Mouse (Mus musculus) heart, embryonic 13.5 days (tissue): ENCODE measurements around the gene Gfod2. TPM values are rescaled to one million over a fixed set of nuclear protein-coding genes. Genes with fewer than 3 reads are reported as not detected.

Experiments used
- polyA plus RNA-seq: library from polyadenylated mRNA; unstranded; fragments of >200 nt; fragmentation: Nextera tagmentation; extraction: Ambion mirVana; gene quantifications from 2 replicates; pipeline ENCODE4 v1.2.1, GENCODE M21; 2015

Gene Gfod2
- polyA plus RNA-seq, 1 experiment from 2014 or later = 12.1 TPM

Other genes starting within 250 kb of the Gfod2 start
- 1.2 and 1.5 TPM in 2 replicates for gene Hsd11b2, start 239.9 kb downstream of the Gfod2 start, polyA plus RNA-seq
- 58.1 and 60.9 TPM in 2 replicates for gene Atp6v0d1, start 192.6 kb downstream of the Gfod2 start, polyA plus RNA-seq
- 32.1 and 32.5 TPM in 2 replicates for gene Ripor1, start 153.4 kb downstream of the Gfod2 start, polyA plus RNA-seq
- 67.1 and 76.2 TPM in 2 replicates for gene Ctcf, start 122.1 kb downstream of the Gfod2 start, polyA plus RNA-seq
- 0.23 TPM in 1 of 2 replicates, not detected in the other for gene Agrp, start 121.3 kb downstream of the Gfod2 start, polyA plus RNA-seq
- gene Carmil2, start 72.4 kb downstream of the Gfod2 start, polyA plus RNA-seq = 0.27 TPM in 2 replicates
- gene Acd, start 57.6 kb downstream of the Gfod2 start, polyA plus RNA-seq = 41.6 and 44.0 TPM in 2 replicates
- 11.6 and 11.9 TPM in 2 replicates for gene Pard6a, start 57.5 kb downstream of the Gfod2 start, polyA plus RNA-seq
- not detected in 2 replicates for gene 4933405L10Rik, start 51.0 kb downstream of the Gfod2 start, polyA plus RNA-seq
- gene Enkd1, start 50.5 kb downstream of the Gfod2 start, polyA plus RNA-seq = 12.5 and 13.3 TPM in 2 replicates
- gene Ranbp10, start 68.7 kb upstream of the Gfod2 start, polyA plus RNA-seq = 9.2 and 9.8 TPM in 2 replicates
- 0.19 TPM in 1 of 2 replicates, not detected in the other for gene Tsnaxip1, start 69.1 kb upstream of the Gfod2 start, polyA plus RNA-seq
- gene Cenpt, start 94.6 kb upstream of the Gfod2 start, polyA plus RNA-seq = 37.1 and 40.5 TPM in 2 replicates
- gene Thap11, start 96.5 kb upstream of the Gfod2 start, polyA plus RNA-seq = 44.8 and 47.1 TPM in 2 replicates
- 177 and 212 TPM in 2 replicates for gene Nutf2, start 101.9 kb upstream of the Gfod2 start, polyA plus RNA-seq
- gene Edc4, start 122.2 kb upstream of the Gfod2 start, polyA plus RNA-seq = 28.9 and 30.6 TPM in 2 replicates
- gene Nrn1l, start 134.9 kb upstream of the Gfod2 start, polyA plus RNA-seq = 0.52 and 0.88 TPM in 2 replicates
- gene Pskh1, start 141.8 kb upstream of the Gfod2 start, polyA plus RNA-seq = 23.6 and 24.6 TPM in 2 replicates
- gene Ctrl, start 175.2 kb upstream of the Gfod2 start, polyA plus RNA-seq = 0.74 and 1.1 TPM in 2 replicates
- 51.9 and 61.3 TPM in 2 replicates for gene Psmb10, start 179.8 kb upstream of the Gfod2 start, polyA plus RNA-seq
- gene Lcat, start 184.7 kb upstream of the Gfod2 start, polyA plus RNA-seq = 1.5 and 3.0 TPM in 2 replicates
- 37.7 and 39.4 TPM in 2 replicates for gene Slc12a4, start 207.4 kb upstream of the Gfod2 start, polyA plus RNA-seq
- not detected in 2 replicates for gene Dpep3, start 220.8 kb upstream of the Gfod2 start, polyA plus RNA-seq
- 16.4 and 16.7 TPM in 2 replicates for gene Dus2, start 232.7 kb upstream of the Gfod2 start, polyA plus RNA-seq
- gene Dpep2nb, start 247.3 kb upstream of the Gfod2 start, polyA plus RNA-seq = 0.22 and 0.35 TPM in 2 replicates